Mouse (Mus musculus): ENCODE results near the gene U2af2.

DNA sequence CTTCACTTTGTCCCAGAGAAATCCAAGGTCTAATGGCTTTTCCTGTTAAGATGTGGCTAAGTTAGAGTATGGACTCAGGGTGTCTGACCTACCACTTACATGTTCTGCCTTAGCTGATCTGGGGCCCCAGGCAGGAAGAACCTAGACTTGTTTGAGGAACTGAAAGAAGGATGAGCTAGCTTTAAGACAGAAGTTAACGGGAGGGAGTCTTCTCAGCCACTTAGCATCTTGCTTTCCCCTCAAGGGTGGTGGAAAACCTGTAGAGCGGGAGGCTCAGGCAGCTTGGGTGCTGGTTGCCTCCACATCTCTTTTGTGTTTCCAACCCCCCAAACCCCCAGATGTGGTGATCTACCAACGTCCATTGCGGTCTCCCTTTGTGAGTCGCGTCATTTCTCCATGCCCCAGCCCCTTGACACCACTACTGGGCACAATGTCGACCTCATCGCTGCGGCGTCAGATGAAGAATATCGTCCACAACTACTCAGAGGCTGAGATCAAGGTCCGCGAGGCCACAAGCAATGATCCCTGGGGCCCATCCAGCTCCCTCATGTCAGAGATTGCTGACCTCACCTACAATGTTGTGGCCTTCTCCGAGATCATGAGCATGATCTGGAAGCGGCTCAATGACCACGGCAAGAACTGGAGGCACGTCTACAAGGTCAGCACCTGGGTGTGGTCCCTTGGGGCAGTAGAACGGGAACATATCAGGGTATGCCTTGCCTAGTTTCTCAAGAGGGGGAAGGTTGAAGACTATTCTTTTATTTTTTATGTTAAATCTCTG, 21.6 kb downstream of the U2af2 start:
- TF ChIP-seq GATA2 (IDR thresholded peaks at IDR 0.05; ENCODE audit: borderline replicate concordance, low read depth, low read length) = no peak
- TF ChIP-seq TAL1 (conservative IDR thresholded peaks at IDR 0.05; ENCODE audit: low read depth, low read length) = no peak
- TF ChIP-seq CTCF (IDR thresholded peaks at IDR 0.05; ENCODE audit: low read depth, low read length) = no peak
- TF ChIP-seq GATA1 (IDR thresholded peaks at IDR 0.05; ENCODE audit: borderline replicate concordance, low read length) = no peak
- TF ChIP-seq POLR2AphosphoS5 (IDR thresholded peaks at IDR 0.05; ENCODE audit: insufficient replicate concordance, low read depth, low read length) = no peak

Measured in G1E (cell line).